Mouse (Mus musculus) hindbrain, embryonic 13.5 days (tissue): ENCODE measurements around the gene Gm5741. TPM values are rescaled to one million over a fixed set of nuclear protein-coding genes. Genes with fewer than 3 reads are reported as not detected.

Experiments
- ATAC-seq: fragments of 200-750 bp; cut with Nextera tagmentation; 2 replicates; pipeline ENCODE4 v1.8.0; 2017; ENCODE audit warnings: moderate TSS enrichment; ENCODE audit not compliant: low FRiP score
- H3K27ac ChIP-seq: fragments of 300-500 bp; sonication (generic); 2 replicates; pipeline ENCODE4 v1.5.1; 2015; ENCODE audit warnings: inconsistent platforms, mild to moderate bottlenecking, moderate library complexity
- H3K27me3 ChIP-seq: fragments of 300-500 bp; sonication (generic); 2 replicates; pipeline ENCODE4 v1.6.1; 2015; ENCODE audit warnings: mild to moderate bottlenecking, inconsistent platforms
- H3K36me3 ChIP-seq: fragments of 300-500 bp; sonication (generic); 2 replicates; pipeline ENCODE4 v1.6.1; 2015; ENCODE audit warnings: mild to moderate bottlenecking, inconsistent platforms
- H3K4me1 ChIP-seq: fragments of 300-500 bp; sonication (generic); replicated peaks from 2 replicates; pipeline ENCODE4 v1.6.1; 2015; ENCODE audit warnings: inconsistent platforms
- H3K4me2 ChIP-seq: fragments of 300-500 bp; sonication (generic); 2 replicates; pipeline ENCODE4 v1.6.1; 2015; ENCODE audit warnings: inconsistent platforms, mild to moderate bottlenecking, moderate library complexity
- H3K4me3 ChIP-seq: fragments of 300-500 bp; sonication (generic); 2 replicates; pipeline ENCODE4 v1.5.1; 2015; ENCODE audit warnings: mild to moderate bottlenecking, inconsistent platforms
- H3K9ac ChIP-seq: fragments of 300-500 bp; sonication (generic); 2 replicates; pipeline ENCODE4 v1.6.1; 2015; ENCODE audit warnings: mild to moderate bottlenecking, inconsistent platforms
- H3K9me3 ChIP-seq: fragments of 300-500 bp; sonication (generic); 2 replicates; pipeline ENCODE4 v1.6.1; 2016; ENCODE audit warnings: inconsistent platforms
- WGBS: fragments of 180-500 bp; shearing (Covaris S2); methylation state at CpG from one replicate; pipeline ENCODE4 v1.1.7; 2015; 5-methylcytosine and 5-hydroxymethylcytosine counted together
- polyA plus RNA-seq: library from polyadenylated mRNA; unstranded; fragments of >200 nt; fragmentation: Nextera tagmentation; extraction: Ambion mirVana; gene quantifications from 2 replicates; pipeline ENCODE4 v1.2.1, GENCODE M21; 2015

Gene Gm5741
- polyA plus RNA-seq, 1 experiment from 2014 or later = 1.3 TPM

GRCm38 (mm10) chr8:85036381-85036717 lies 31.4 kb downstream of the Gm5741 start:
- H3K4me2 ChIP-seq = peak overlapping the region; percentile 76
- peak overlapping the region; percentile 82 for H3K4me3 ChIP-seq
- H3K27me3 ChIP-seq = no peaks in the 10 kb centered on the region
- peak; percentile 43 for ATAC-seq
- WGBS = 0% methylated on average over 9 of the region's 9 CpGs
- H3K9me3 ChIP-seq = no peaks in the 10 kb centered on the region
- H3K36me3 ChIP-seq = peaks cover 33% of the 10 kb centered on the region
- H3K4me1 ChIP-seq = peaks cover 32% of the 10 kb centered on the region
- H3K9ac ChIP-seq = peak overlapping the region; percentile 79
- H3K27ac ChIP-seq = peak overlapping the region; percentile 87

- ATAC-seq = peak; percentile 0
- 2% methylated on average over 15 of the region's 15 CpGs for WGBS
Observed at GRCm38 (mm10) chr8:85035728-85036310, 32.0 kb downstream of the Gm5741 start.

GRCm38 (mm10) chr8:85035165-85035727 lies 32.5 kb downstream of the Gm5741 start:
- peaks cover 31% of the 10 kb centered on the region for H3K36me3 ChIP-seq
- H3K27ac ChIP-seq = 0 out of 2 replicates have a peak overlapping the region, but pooled peaks have one; percentile 87
- no peak for ATAC-seq
- no peaks in the 10 kb centered on the region for H3K9me3 ChIP-seq
- H3K27me3 ChIP-seq = no peaks in the 10 kb centered on the region
- peaks cover 32% of the 10 kb centered on the region for H3K4me1 ChIP-seq
- WGBS = 6% methylated on average over 12 of the region's 12 CpGs
- peak overlapping the region; percentile 82 for H3K4me3 ChIP-seq
- peak overlapping the region; percentile 76 for H3K4me2 ChIP-seq
- peak overlapping the region; percentile 79 for H3K9ac ChIP-seq

More at GRCm38 (mm10) chr8:85035728-85036310, 32.0 kb downstream of the Gm5741 start:
- Histone ChIP-seq H3K9ac (peak overlapping the region; percentile 79), H3K36me3 (peaks cover 32% of the 10 kb centered on the region), H3K4me2 (peak overlapping the region; percentile 76), H3K27ac (peak overlapping the region; percentile 87), H3K4me1 (peaks cover 32% of the 10 kb centered on the region), H3K9me3 (no peaks in the 10 kb centered on the region), H3K4me3 (peak overlapping the region; percentile 82), H3K27me3 (no peaks in the 10 kb centered on the region)

- Histone ChIP-seq H3K4me3 (peak overlapping the region; percentile 82), H3K27ac (no peak overlapping the region), H3K9me3 (no peaks in the 10 kb centered on the region), H3K27me3 (no peaks in the 10 kb centered on the region), H3K36me3 (peaks cover 34% of the 10 kb centered on the region), H3K9ac (peak overlapping the region; percentile 79), H3K4me2 (peak overlapping the region; percentile 76), H3K4me1 (peaks cover 32% of the 10 kb centered on the region)
- ATAC-seq = no peak
- 7% methylated on average over 13 of the region's 13 CpGs for WGBS
Observed at GRCm38 (mm10) chr8:85034764-85035163, 33.0 kb downstream of the Gm5741 start.

- peaks cover 41% of the 10 kb centered on the region for H3K36me3 ChIP-seq
- peaks cover 29% of the 10 kb centered on the region for H3K4me1 ChIP-seq
- no peak overlapping the region for H3K9ac ChIP-seq
- no peak overlapping the region for H3K27ac ChIP-seq
- 55% methylated on average over 1 of the region's 1 CpGs for WGBS
- no peak for ATAC-seq
- H3K9me3 ChIP-seq = no peaks in the 10 kb centered on the region
- H3K4me2 ChIP-seq = no peak overlapping the region
- H3K4me3 ChIP-seq = no peak overlapping the region
- no peaks in the 10 kb centered on the region for H3K27me3 ChIP-seq
Observed at GRCm38 (mm10) chr8:85033867-85034266, 33.9 kb downstream of the Gm5741 start.

GRCm38 (mm10) chr8:85032622-85033311 lies 35.0 kb downstream of the Gm5741 start:
- Histone ChIP-seq H3K9ac (no peak overlapping the region), H3K4me2 (no peak overlapping the region), H3K27me3 (no peaks in the 10 kb centered on the region), H3K4me1 (peaks cover 31% of the 10 kb centered on the region), H3K9me3 (no peaks in the 10 kb centered on the region), H3K36me3 (peaks cover 41% of the 10 kb centered on the region), H3K27ac (no peak overlapping the region), H3K4me3 (no peak overlapping the region)
- ATAC-seq = no peak
- WGBS = 91% methylated on average over 4 of the region's 4 CpGs

GRCm38 (mm10) chr8:85029271-85029670 lies 38.5 kb downstream of the Gm5741 start:
- H3K4me1 ChIP-seq = peaks cover 33% of the 10 kb centered on the region
- H3K9ac ChIP-seq = peak overlapping the region; percentile 100
- WGBS = 95% methylated on average over 14 of the region's 14 CpGs
- H3K36me3 ChIP-seq = peaks cover 41% of the 10 kb centered on the region
- no peak overlapping the region; the same call in 1 of the 2 replicates for H3K4me3 ChIP-seq
- no peak overlapping the region for H3K27ac ChIP-seq
- no peaks in the 10 kb centered on the region for H3K9me3 ChIP-seq
- ATAC-seq = no peak
- H3K4me2 ChIP-seq = peak overlapping the region; percentile 92
- H3K27me3 ChIP-seq = no peaks in the 10 kb centered on the region

- Histone ChIP-seq H3K27ac (no peak overlapping the region), H3K9me3 (no peaks in the 10 kb centered on the region)
- WGBS = 19% methylated on average over 2 of the region's 2 CpGs
Observed at GRCm38 (mm10) chr8:85027922-85028321, 39.9 kb downstream of the Gm5741 start.

GRCm38 (mm10) chr8:85027516-85027855 lies 40.3 kb downstream of the Gm5741 start:
- H3K9ac ChIP-seq = peak overlapping the region; percentile 100
- peak overlapping the region; percentile 87 for H3K4me3 ChIP-seq
- ATAC-seq = no peak
- WGBS = 2% methylated on average over 13 of the region's 13 CpGs
- no peaks in the 10 kb centered on the region for H3K9me3 ChIP-seq
- peaks cover 47% of the 10 kb centered on the region for H3K36me3 ChIP-seq
- no peaks in the 10 kb centered on the region for H3K27me3 ChIP-seq
- H3K4me2 ChIP-seq = peak overlapping the region; percentile 92
- H3K27ac ChIP-seq = peak overlapping the region; percentile 93
- peaks cover 41% of the 10 kb centered on the region for H3K4me1 ChIP-seq

More at GRCm38 (mm10) chr8:85027922-85028321, 39.9 kb downstream of the Gm5741 start:
- H3K27me3 ChIP-seq = no peaks in the 10 kb centered on the region
- peak overlapping the region; percentile 92 for H3K4me2 ChIP-seq
- peaks cover 46% of the 10 kb centered on the region for H3K36me3 ChIP-seq
- peaks cover 41% of the 10 kb centered on the region for H3K4me1 ChIP-seq
- no peak for ATAC-seq
- peak overlapping the region; percentile 100 for H3K9ac ChIP-seq
- peak overlapping the region; percentile 87 for H3K4me3 ChIP-seq

GRCm38 (mm10) chr8:85026670-85027515 lies 40.9 kb downstream of the Gm5741 start, which contains the start of gene Trir:
Trir (plus strand) TSS chr8:85026823.
- Histone ChIP-seq H3K4me2 (peak within 1 kb of the TSS; percentile 92), H3K27me3 (no peaks in the 10 kb centered on the region), H3K27ac (peak within 1 kb of the TSS; percentile 93), H3K4me1 (peaks cover 41% of the 10 kb centered on the region), H3K9ac (peak within 1 kb of the TSS; percentile 100), H3K9me3 (no peaks in the 10 kb centered on the region), H3K36me3 (peaks cover 47% of the 10 kb centered on the region), H3K4me3 (peak within 1 kb of the TSS; percentile 91)
- WGBS = 1% methylated on average over 72 of the region's 75 CpGs
- ATAC-seq = peak; percentile 74

- Histone ChIP-seq H3K36me3 (peaks cover 50% of the 10 kb centered on the region), H3K27me3 (no peaks in the 10 kb centered on the region), H3K4me2 (peak within 1 kb of the TSS; percentile 92), H3K9ac (peak within 1 kb of the TSS; percentile 86), H3K27ac (peak within 1 kb of the TSS; percentile 93), H3K4me3 (peak within 1 kb of the TSS; percentile 91), H3K9me3 (no peaks in the 10 kb centered on the region), H3K4me1 (peaks cover 41% of the 10 kb centered on the region)
- peak; percentile 88 for ATAC-seq
- 7% methylated on average over 30 of the region's 30 CpGs for WGBS
Observed at GRCm38 (mm10) chr8:85025098-85025932, 42.5 kb downstream of the Gm5741 start, which contains the start of gene Asna1. Asna1 (minus strand) TSS chr8:85025281.
